Mouse (Mus musculus): ENCODE data around the gene Spem2. TPM values are rescaled to one million over a fixed set of nuclear protein-coding genes. Genes with fewer than 3 reads are reported as not detected.

Spem2 gene
- total RNA-seq, 2 experiments from 2014 or later, result not detected

DNA sequence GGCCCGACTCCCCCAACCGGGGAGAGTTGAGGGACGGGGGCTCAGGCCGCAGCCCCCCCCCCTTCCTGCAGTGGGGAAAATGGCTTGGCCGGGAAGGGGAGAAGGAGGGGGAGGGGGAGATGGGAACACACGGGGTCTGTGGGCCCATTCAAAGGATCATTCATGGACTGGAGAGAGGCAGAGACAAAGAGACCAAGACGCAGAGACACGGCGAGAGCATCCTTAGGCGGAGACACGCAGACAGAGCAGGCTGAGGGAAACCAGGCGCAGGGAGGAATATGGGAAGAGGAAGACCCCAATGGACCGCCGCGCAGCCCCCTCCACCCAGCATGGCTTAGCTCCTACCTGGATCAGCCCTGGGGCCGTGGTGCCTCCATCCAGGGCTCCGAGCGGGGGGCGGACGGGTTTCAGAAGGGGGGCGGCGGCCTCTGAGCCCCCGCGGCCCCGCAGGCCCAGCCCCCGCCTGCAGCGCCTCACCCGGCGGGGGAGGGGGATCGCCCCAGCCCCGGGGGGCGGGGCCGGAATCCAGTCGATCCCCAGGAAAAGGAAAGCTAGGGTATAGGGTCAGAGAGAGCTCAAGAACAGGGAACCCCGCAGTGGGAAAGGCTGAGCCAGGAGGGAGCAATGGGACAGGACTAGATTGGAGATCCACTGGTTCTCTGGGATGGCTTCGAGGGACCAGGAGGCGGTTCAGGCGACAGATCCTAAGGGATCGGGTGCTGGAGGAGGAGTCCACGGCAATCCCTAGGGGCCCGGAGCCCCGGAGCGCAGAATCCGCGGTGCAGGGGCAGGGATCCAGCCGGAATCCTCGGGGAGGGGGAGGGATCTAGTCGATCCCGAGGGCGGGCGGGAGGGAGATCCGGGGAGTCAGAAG lies 18.7 kb upstream of the Spem2 start:
- intact Hi-C loops (cut with DNase I), result loop anchor here (5.0 kb wide), 1 partner anchor 35 kb away; the partner anchor contains the start of gene Fgf11
- DNase-seq, result peak; percentile 44

DNA sequence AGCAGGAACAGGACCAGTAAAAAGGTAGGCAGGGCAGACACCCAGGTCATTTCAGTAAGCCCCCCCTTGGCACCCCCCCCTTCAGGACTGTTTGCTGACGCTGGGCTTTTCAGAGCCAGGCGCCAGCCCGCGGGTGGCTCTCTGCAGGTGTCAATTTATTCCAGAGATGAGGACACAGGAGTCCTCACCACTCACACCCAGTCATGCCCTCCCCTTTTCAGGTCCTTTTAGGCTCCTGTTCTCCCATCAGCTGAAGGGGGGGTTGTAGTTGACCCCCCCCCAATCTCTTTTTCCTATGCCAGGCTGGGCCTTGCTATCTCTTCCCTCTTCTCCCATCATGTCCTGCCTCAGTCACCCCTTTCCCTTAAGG lies 17.7 kb upstream of the Spem2 start:
- no peak for DNase-seq
- intact Hi-C loops (cut with DNase I), result loop anchor here (5.0 kb wide), 1 partner anchor 34 kb away; the partner anchor contains the start of gene Fgf11

DNA sequence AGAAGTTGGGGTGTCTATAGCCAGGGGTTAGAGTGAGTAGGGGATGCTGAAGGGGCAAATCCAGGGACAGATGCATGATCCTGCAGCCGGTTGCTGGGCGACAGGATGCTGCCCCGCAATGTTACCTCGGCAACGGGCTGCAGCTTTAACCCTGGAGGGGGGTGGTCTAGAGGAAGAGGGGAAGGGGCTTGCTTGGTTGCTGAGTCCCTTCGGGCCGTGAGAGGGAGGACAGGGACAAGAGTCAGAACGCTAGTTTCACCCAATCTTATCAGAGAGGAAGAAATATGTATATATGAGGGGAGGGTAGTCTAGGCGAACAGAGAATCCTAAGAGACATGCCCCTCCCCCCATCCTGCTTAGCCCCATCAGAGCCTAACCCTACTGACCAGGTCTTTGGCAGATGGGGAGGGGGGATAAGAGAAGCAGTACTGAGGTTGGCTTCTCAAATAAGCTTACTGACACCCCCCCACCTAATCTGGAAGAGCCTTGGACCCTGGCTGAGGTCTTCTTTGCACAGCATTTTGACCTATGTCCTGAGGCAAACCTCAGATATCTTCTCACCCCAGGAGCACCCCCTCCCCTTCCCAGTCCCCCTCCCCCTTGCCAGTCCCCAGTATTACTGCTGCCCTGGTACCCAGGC lies 17.2 kb upstream of the Spem2 start:
- DNase-seq, result no peak
- intact Hi-C loops (cut with DNase I), result loop anchor here (5.0 kb wide), 1 partner anchor 33 kb away; the partner anchor contains the start of gene Fgf11

DNA sequence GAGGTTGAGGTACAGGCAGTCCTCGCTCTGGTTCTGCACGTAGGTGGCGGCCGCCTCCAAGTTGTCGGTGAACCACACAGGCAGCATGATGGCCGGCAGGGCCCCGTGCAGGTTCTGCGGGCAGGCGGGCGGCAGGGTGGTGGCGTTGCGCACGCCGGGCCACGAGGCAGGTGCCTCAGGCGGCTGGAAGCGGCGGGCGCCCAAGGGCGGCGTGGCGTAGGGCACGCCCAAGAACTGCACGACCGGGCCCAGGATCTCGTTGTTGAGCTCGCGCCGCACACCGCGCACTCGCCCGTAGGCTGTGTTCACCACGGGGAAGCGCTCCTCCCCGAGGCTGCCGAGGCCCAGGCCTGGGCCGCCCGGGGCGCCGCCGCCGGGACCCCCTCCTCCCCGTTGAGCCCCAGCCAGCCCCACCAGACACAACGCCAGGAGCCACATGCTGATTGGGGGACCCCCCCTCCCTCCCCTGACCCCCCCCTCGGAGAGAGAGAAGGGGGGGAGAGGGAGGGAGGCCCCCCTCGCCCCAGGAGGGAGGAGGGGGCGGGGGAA lies 15.8 kb upstream of the Spem2 start:
- DNase-seq, result no peak
- intact Hi-C loops (cut with DNase I), result no loop called here

DNA sequence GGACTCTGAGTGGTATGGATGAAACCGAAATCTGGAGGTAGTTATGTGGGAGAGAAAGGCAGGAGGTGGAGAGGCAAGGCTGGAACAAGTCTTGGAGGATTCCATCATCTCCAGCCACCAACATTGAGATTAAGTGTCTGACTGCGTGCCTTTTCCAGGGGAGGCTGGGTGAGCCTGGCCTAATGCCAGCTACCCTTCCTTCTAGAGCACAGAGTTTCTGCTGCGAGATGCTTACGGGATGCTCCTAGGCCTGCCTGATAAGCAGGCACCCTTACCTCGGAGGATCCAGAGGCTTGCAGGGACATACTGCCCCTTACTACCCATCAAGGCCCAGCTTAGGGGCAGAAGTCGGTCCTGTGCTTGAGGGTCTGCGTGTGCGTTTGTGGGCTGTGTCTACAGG lies 15.3 kb upstream of the Spem2 start:
- intact Hi-C loops (cut with DNase I), result no loop called here
- DNase-seq, result no peak

DNA sequence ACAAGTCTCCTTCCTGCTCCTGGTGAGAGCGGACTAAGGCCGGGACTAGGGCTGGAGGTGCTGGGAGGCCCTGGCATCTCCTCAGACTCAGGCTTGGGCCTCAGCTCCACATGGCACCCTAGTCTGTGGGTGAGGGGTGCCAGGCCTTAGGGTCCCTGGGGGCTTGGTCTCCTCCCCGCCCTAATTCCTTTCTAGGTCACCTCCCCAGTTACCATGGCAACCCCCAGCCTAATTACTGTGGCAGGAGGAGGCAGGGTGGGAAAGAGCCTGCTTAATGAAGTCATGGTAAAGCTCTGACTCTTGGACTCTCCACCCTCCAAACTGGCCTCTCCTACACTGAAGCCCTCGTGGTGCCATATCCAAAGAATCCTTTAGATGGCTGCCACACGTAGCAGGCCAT lies 10.6 kb upstream of the Spem2 start:
- intact Hi-C loops (cut with DNase I), result no loop called here
- no peak for DNase-seq

DNA sequence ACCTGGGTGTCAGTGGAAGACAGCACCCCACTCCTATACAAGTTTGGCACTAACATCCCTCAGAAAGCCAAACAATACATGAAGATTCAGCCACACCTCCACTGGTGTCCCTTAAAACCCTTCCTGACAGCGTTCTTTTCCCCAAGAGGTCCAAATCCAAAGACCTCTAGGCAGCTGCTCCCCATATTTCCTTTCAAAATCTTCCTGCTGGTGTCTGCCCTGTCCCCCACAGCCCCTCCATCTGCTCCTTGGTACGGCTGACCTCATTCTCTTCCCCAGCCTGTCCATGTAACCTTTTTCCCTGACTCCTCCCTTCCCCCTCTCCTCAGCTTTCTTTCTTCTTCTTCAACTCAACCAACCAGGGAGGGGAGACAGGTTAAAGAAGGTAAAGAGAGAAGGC lies 5.2 kb upstream of the Spem2 start:
- intact Hi-C loops (cut with DNase I), result no loop called here
- DNase-seq, result no peak

DNA sequence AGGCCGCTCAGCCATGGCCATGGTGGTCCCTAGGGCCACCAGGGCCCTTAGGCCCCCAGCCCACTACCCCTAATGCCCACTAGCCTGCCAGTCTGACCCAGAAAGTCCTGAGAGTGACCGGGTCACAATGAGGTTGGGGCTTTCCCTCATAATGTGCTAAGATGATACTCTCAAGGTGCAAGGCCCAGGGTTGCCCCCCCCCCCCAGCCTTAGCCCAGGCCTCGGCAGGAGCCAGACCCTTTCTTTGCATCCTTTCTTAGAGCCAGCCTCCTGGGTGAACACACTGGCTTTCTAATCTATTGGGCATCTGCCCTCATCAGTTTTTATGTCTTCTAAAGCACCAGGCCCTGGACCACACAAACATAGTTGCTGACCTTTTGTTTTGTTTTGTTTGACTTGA lies 3.8 kb upstream of the Spem2 start, which contains the start of gene Spem1:
Gene Spem1, minus strand, starts transcription at position 101 of the 400 bp plus-strand sequence.
- intact Hi-C loops (cut with DNase I), result no loop called here
- no peak for DNase-seq

DNA sequence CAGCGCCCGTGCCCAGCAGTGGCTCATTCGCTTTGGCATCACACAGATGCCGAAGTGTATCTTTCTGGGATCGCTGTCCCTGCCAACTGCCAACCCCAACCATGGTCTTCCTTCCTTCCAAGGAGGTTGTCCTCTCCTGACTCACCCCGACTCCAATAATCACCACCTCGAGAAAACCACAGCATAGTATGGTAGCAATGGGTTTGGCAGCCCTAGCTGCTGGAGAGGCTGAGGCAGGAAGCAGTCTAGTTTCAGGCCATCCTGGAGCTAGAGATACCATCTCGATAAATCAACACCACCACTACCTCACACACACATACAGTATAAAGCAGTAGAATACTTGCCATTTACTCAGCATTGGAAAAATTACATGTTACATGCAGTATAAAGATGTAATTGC lies 606 bp upstream of the Spem2 start:
- intact Hi-C loops (cut with DNase I), result no loop called here
- no peak for DNase-seq

DNA sequence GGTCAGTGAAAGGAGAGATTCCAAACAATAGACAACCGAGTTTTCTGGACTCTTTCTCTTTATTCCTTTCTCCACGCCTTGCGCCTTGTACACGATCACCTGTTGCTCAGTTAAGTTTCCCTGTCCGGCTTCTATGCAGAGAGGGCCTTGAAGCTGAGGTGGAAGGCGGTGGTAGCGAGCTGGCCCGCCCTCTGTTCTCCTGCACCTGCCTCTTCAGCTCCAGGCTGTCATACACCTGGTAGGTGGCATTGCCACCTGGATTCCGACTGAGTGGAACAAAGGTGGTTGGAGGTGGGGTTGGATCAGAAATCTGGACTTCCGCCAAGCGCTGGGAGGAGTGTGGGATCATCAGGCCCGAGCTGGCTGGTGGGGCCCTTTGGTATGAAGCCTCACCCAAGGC lies 1.7 kb downstream of the Spem2 start:
- intact Hi-C loops (cut with DNase I), result no loop called here
- no peak for DNase-seq

DNA sequence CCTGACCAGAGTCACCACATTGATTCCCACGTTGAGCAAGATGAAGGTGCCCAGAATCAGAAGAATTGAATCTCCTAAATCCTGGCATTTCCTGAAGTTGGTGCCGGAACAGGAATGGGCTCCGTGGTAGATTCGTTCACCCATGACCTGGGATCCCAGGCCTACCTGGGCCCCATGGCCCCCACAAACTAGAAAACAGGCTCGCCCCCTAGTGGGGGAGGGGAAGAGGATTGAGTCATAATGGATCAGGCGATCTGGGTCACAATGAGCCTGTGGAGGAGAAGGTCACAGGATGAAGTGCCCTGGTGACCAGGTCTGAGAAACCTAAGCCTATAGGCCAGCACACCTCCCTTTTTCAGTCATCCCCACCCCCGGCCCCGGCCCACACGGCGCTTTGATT lies 3.1 kb downstream of the Spem2 start, which contains the start of gene Gm39566:
Gene Gm39566, minus strand, starts transcription at position 144 of the 400 bp plus-strand sequence.
- intact Hi-C loops (cut with DNase I), result no loop called here
- no peak for DNase-seq

DNA sequence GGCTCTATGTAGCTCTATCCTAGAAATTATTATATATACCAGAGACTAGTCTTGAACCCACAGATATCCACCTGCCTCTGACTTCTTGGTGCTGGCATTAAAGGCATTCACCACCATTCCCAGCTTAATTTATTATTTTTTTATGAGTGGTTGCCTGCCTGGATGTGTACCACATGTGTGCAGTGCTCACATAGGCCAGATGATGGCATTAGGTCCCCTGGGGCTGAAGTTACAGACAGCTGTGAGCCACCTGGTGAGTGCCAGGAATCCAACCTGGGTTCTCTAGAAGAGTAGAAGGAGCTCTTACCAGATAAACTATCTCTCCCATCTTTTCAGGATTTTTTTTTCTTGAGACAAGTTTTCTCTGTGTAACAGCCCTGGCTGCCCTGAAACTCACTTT lies 8.0 kb downstream of the Spem2 start:
- intact Hi-C loops (cut with DNase I), result no loop called here
- no peak for DNase-seq

DNA sequence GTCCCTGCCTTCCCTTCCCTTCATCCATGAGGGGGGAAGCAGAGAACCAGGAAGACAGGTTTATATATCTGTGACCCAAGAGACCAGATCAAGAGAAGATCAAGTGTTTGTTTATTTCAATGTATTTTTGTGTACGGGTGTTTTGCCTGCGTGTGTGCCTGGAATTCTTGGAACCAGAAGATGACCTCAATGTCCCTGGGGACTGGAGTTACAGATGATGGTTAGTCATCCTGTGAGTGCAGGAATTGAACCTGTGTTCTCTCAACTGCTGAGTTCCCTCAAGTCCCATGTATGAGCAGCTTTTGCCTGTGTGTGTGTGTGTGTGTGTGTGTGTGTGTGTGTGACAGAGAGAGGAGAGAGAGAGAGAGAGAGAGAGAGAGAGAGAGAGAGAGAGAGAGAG lies 10.6 kb downstream of the Spem2 start:
- DNase-seq, result no peak
- intact Hi-C loops (cut with DNase I), result no loop called here

DNA sequence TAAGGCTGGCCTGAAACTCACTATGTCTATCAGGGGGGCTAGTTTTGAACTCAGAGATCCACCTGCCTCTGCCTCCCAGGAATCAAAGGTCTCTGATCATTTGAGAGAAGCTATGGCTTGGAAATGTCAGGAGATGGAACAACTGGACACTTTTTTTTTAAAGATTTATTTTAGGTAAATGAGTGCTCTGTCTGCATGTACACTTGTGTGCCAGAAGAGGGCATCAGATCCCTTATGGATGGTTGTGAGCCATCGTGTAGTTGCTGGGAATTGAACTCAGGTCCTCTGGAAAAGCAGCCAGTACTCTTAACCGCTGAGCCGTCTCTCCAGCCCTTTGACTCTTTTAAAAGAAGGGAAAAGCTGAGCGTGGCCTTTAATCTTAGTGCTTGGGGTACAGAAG lies 11.9 kb downstream of the Spem2 start:
- intact Hi-C loops (cut with DNase I), result no loop called here
- DNase-seq, result no peak

DNA sequence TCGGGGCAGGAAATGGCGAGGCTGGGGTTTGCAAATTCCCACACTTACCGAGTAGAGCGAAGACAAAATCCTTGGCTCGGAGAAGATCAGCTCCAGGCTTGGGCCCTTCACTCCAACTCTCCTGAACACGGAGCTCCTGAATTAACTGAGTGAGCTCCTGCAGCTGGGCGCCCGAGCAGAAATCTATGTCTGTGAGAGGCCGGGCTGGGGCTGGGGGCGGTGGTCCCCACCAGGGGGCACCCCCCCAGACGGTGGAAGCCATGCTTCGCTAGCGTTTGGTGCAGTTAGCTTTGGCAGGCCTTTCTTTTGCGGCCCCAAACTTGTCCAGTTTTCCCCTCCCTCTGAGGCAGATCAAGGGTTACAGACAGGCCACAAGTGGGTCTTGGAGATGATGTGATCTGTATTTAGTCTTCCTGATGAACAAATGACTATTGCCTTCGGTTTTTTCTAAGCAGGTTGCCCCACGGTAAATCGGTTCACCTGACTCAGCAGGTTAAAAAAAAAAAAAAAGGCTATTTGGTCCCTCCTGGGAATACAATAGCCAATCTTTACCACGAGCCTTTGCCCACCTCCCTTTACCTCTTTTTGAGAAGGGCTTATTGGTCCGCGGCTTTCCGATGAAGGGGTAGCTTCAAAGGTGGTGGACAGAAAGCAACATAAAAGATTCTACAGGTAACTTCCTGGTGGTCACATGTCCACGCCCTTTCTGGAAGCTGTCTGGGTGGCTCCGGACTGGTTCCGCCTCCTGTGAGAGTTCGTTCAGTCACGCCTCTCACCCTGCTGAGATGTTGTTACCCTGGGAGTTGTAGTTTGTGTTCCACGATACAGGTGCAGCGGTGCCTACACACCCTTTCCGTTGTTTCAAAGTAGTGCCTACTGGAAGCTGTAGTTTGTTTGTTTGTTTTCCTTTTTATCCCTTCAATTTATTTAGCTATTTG lies 13.0 kb downstream of the Spem2 start, which contains the start of gene Tmem102:
Gene Tmem102, minus strand, starts transcription at position 653 of the 938 bp plus-strand sequence.
- intact Hi-C loops (cut with DNase I), result loop anchor here (5.0 kb wide), 2 partner anchors 32 to 43 kb away; partner anchors contain the start of genes Nlgn2, Slc35g3 and Tmem256
- no peak for DNase-seq

DNA sequence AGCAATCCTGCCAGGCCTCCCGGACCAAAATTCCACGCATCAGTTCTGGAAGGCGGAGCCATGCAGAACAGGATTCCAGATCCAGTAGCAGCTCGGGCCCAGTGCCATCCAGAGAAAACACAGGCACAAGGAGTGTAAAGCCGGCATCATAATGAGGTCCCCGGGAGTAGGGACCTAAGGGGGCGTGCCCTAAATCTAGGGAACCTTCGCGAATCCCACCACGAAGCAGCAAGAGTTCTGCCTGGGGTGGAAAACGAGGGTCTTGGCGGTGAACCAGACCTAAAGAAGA lies 13.7 kb downstream of the Spem2 start:
- intact Hi-C loops (cut with DNase I), result loop anchor here (5.0 kb wide), 2 partner anchors 33 to 42 kb away; partner anchors contain the start of genes Nlgn2, Slc35g3 and Tmem256

DNA sequence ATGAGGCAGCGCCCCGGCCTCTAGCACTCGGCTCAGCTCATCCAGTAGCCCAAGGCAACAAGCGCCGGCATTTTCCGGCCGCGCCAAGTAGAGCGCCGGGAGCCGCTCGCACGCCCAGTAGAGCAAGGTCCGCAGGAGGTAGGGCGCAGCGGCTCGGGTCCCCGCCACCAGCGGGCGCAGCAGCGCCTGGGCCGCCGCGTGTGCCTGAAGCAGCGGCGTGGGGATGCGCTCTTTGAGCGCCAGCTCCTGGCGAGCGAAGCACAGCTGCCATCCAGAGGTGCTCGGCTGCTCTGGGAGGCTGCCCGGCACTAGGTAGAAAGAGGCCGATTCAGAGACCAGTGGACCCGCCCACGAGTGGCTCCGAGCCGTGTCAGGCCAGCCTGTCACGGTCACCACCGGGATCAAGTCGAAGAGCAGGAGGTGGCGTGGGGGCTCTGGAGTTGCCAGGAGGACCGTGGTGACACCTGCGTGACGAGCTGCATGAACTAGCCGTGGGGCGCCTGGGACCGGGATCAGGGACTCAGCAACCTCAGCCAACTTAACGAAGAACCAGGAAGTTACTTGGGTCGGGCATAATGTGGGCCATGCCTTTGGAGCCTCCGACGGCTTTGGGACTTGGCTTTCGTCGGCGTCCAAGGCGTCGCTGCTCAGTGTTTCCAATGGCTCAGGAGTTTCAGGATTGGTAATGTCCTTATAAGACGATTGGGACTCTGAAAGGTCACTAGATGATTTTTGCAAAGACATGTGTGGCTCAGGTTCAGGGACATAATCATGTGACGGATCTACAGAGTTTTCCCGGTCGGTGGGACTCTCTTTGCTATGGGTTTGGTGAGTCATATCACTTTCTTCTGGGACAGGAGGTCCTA lies 14.2 kb downstream of the Spem2 start:
- DNase-seq, result peak; percentile 50
- intact Hi-C loops (cut with DNase I), result loop anchor here (5.0 kb wide), 2 partner anchors 33 to 42 kb away; partner anchors contain the start of genes Nlgn2, Slc35g3 and Tmem256

More for the DNA sequence above, 13.7 kb downstream of the Spem2 start:
- DNase-seq, result no peak

DNA sequence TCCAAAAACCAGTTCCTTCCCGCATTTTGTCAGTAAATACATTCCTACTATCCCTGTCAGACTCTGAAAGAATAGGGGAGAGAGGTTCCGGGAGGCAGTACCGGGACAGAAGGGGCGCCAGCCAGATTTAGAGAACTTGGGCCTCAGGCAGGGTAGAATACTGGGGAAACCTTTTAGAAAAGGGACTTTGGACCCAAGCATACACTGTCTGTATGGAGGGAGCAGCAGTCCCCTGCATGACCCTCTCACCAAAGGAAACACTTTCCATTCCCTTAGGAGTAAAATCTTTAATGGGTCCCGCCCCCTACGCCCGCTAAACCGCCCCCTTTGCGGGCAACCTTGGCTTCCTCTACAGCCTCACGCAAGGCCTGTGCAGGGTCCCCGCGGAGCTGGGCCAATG lies 14.9 kb downstream of the Spem2 start:
- intact Hi-C loops (cut with DNase I), result loop anchor here (5.0 kb wide), 2 partner anchors 34 to 41 kb away; partner anchors contain the start of genes Nlgn2, Slc35g3 and Tmem256
- no peak for DNase-seq

DNA sequence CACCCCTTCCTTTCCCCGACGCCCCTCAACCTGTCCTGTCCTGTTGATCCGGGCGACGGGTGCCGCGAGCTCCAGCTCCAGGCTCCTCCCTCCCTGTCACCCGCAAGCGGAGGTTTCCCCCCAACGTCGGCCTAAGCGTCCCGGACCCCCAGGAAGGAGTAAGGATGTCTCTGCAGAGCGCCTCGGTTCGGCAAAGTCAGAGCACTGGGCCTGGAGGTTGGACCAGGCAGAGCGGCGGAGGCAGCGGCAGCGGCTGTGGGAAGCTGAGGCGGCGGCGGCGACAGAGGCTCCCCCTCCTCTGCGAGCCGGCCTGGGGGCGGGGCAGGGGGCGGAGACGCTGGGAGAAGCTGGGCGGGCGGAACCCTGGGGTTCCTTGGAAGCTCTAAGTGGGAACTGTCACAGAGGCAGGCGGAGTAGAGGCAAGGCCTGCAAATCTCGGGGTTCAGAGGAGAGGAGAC lies 15.6 kb downstream of the Spem2 start:
- intact Hi-C loops (cut with DNase I), result loop anchor here (5.0 kb wide), 2 partner anchors 35 to 40 kb away; partner anchors contain the start of genes Nlgn2, Slc35g3 and Tmem256
- DNase-seq, result peak; percentile 89

All from left cerebral cortex, postnatal 4 days (tissue).